Mouse (Mus musculus) ES-E14 (cell line): ENCODE measurements around the gene 1700030J22Rik.

Experiments
- CHD2 ChIP-seq: IDR thresholded peaks from 2 replicates; pipeline ENCODE4 v1.6.1; 2014; ENCODE audit warnings: mild to moderate bottlenecking, low read depth, low read length, inconsistent platforms
- MAFK ChIP-seq: IDR thresholded peaks from 2 replicates; pipeline ENCODE4 v1.6.1; 2014; ENCODE audit warnings: mild to moderate bottlenecking, low read depth, low read length, inconsistent platforms; ENCODE audit not compliant: insufficient read depth

- TF ChIP-seq CHD2 (no peak), MAFK (no peak)
Observed at GRCm38 (mm10) chr8:116951778-116952177, 27.0 kb downstream of the 1700030J22Rik start.
